Mouse (Mus musculus) heart, embryonic 10.5 days (tissue): ENCODE measurements around the gene Prss32. TPM values are rescaled to one million over a fixed set of nuclear protein-coding genes. Genes with fewer than 3 reads are reported as not detected.
A peak's percentile ranks its signal among the peaks of the same experiment; 100 is the strongest.

Experiments
- DNase-seq: peaks from one replicate; pipeline ENCODE4 v3.0.0-alpha.2; 2017; ENCODE audit warnings: low spot score
- H3K27ac ChIP-seq: fragments of 300-500 bp; sonication (generic); 2 replicates; pipeline ENCODE4 v1.5.1; 2016; ENCODE audit warnings: mild to moderate bottlenecking
- H3K27me3 ChIP-seq: fragments of 300-500 bp; sonication (generic); 2 replicates; pipeline ENCODE4 v1.6.1; 2016; ENCODE audit warnings: mild to moderate bottlenecking; ENCODE audit not compliant: poor library complexity, insufficient read depth, severe bottlenecking
- H3K36me3 ChIP-seq: fragments of 300-500 bp; sonication (generic); 2 replicates; pipeline ENCODE4 v1.6.1; 2016; ENCODE audit warnings: mild to moderate bottlenecking, moderate library complexity
- H3K4me1 ChIP-seq: fragments of 300-500 bp; sonication (generic); 2 replicates; pipeline ENCODE4 v1.6.1; 2016; ENCODE audit warnings: mild to moderate bottlenecking
- H3K4me3 ChIP-seq: fragments of 300-500 bp; sonication (generic); 2 replicates; pipeline ENCODE4 v1.5.1; 2016; ENCODE audit warnings: mild to moderate bottlenecking, moderate library complexity
- H3K9me3 ChIP-seq: fragments of 300-500 bp; sonication (generic); 2 replicates; pipeline ENCODE4 v1.6.1; 2016; ENCODE audit warnings: mild to moderate bottlenecking, moderate library complexity
- WGBS: fragments of 180-500 bp; shearing (Covaris S2); methylation state at CpG from one replicate; pipeline ENCODE4 v1.1.7; 2016; 5-methylcytosine and 5-hydroxymethylcytosine counted together
- polyA plus RNA-seq: library from polyadenylated mRNA; unstranded; fragments of >200 nt; fragmentation: Nextera tagmentation; extraction: Ambion mirVana; gene quantifications from 2 replicates; pipeline ENCODE4 v1.2.1, GENCODE M21; 2016

Gene Prss32
- polyA plus RNA-seq, 1 experiment from 2014 or later, result not detected

DNA sequence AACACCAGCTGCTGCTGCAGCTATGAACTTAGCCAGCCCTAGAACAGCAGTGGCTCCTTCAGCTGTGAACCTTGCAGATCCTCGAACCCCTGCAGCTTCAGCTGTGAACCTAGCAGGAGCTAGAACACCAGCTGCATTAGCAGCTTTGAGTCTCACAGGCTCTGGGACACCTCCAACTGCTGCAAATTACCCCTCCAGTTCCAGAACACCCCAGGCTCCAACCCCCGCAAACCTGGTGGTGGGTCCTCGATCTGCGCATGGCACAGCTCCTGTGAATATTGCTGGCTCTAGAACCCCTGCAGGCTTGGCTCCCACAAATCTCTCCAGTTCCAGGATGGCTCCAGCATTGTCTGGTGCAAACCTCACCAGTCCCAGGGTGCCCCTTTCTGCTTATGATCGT, 22.9 kb upstream of the Prss32 start:
- Histone ChIP-seq H3K4me3 (no peak overlapping the region; the same call in 1 of the 2 replicates), H3K27me3 (no peaks in the 10 kb centered on the region), H3K9me3 (peaks cover 8% of the 10 kb centered on the region; the same call in 1 of the 2 replicates), H3K27ac (no peak overlapping the region; the same call in 1 of the 2 replicates), H3K4me1 (peaks cover 12% of the 10 kb centered on the region; the same call in 1 of the 2 replicates), H3K36me3 (peaks cover 100% of the 10 kb centered on the region)
- DNase-seq, result no peak
- WGBS, result 97% methylated on average over 5 of the region's 5 CpGs

DNA sequence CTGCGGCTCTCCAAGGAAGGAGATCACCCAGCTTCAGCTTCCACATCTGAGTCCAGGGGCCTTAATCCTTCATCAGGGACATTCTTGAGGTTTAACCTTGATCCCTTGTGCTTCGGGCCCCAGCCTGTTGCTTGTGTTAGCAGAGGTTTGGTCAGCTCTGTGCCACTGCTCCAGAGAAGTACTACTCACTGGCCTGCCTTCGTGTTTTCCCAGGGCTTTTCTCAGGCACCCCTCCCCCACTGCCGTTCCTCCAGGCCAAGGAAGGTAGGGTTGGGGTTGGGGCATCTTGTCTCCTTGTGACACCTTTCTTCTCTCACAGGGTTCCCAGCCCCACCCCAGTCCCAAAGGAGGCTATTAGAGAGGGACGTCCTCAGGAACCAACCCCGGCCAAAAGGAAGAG, 21.6 kb upstream of the Prss32 start:
- Histone ChIP-seq H3K27ac (no peak overlapping the region), H3K4me3 (no peak overlapping the region; the same call in 1 of the 2 replicates), H3K9me3 (peaks cover 6% of the 10 kb centered on the region; the same call in 1 of the 2 replicates), H3K27me3 (no peaks in the 10 kb centered on the region), H3K36me3 (peaks cover 100% of the 10 kb centered on the region), H3K4me1 (peaks cover 12% of the 10 kb centered on the region)
- WGBS, result 70% methylated on average over 6 of the region's 6 CpGs
- no peak for DNase-seq

- H3K36me3 ChIP-seq, result peaks cover 94% of the 10 kb centered on the region
- H3K4me3 ChIP-seq, result no peak overlapping the region
- DNase-seq, result no peak
- no peaks in the 10 kb centered on the region for H3K27me3 ChIP-seq
- peaks cover 6% of the 10 kb centered on the region; the same call in 1 of the 2 replicates for H3K9me3 ChIP-seq
- no peak overlapping the region for H3K27ac ChIP-seq
- H3K4me1 ChIP-seq, result peaks cover 17% of the 10 kb centered on the region
- WGBS, result 87% methylated on average over 16 of the region's 16 CpGs
Observed at GRCm38 (mm10) chr17:23823018-23823417, 20.6 kb upstream of the Prss32 start.

DNA sequence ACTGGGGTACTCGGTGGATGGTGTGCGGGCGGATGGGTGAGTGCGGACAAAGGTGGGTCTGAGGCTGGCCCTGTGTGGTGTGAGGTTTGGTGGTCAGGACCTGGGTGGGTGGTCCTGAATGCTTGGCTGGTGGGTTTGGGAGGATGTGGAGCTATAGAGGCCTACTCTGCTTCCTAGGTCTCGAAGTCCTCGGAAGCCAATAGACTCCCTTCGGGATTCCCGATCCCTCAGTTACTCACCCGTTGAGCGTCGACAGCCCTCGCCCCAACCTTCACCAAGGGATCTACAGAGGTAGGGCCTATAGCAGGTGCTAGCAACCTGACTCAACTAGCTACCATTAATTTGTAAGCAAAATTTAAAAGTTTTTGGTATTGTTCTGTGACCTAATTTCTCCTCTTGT, 20.0 kb upstream of the Prss32 start:
- 90% methylated on average over 12 of the region's 12 CpGs for WGBS
- H3K4me3 ChIP-seq, result no peak overlapping the region
- peaks cover 88% of the 10 kb centered on the region for H3K36me3 ChIP-seq
- peaks cover 17% of the 10 kb centered on the region for H3K4me1 ChIP-seq
- no peaks in the 10 kb centered on the region for H3K27me3 ChIP-seq
- DNase-seq, result no peak
- no peak overlapping the region for H3K27ac ChIP-seq
- H3K9me3 ChIP-seq, result peaks cover 2% of the 10 kb centered on the region; the same call in 1 of the 2 replicates

DNA sequence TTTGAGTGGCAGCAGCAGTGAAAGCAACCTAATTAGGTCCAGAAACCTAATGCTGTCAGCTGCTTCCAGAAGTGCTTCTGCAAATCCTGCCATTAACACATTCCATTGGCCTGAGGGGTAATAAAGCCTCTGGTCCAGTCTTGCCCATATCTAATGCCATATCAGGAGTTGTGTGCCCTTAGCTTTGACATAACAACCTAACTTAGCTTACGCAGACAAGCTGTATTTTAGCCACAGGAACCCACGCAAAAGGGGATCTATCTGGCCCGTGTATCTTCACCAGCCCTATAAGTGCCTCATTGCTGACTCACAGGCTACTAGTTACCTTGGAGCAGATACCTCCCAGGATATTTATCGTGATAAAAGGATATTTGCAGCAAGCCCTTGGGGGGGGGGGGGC, 18.1 kb upstream of the Prss32 start:
- Histone ChIP-seq H3K4me3 (no peak overlapping the region), H3K36me3 (peaks cover 68% of the 10 kb centered on the region), H3K27ac (no peak overlapping the region), H3K27me3 (peaks cover 1% of the 10 kb centered on the region; the same call in 1 of the 2 replicates), H3K9me3 (no peaks in the 10 kb centered on the region), H3K4me1 (peaks cover 17% of the 10 kb centered on the region)
- no peak for DNase-seq
- WGBS, result 80% methylated on average over 4 of the region's 4 CpGs

- Histone ChIP-seq H3K9me3 (no peaks in the 10 kb centered on the region), H3K4me3 (peak overlapping the region; percentile 86), H3K4me1 (peaks cover 5% of the 10 kb centered on the region; the same call in 1 of the 2 replicates), H3K27ac (peak overlapping the region; percentile 93), H3K36me3 (peaks cover 40% of the 10 kb centered on the region), H3K27me3 (peaks cover 25% of the 10 kb centered on the region)
- peak; percentile 85 for DNase-seq
- under 1% methylated on average over 47 of the region's 47 CpGs for WGBS
Observed at GRCm38 (mm10) chr17:23828271-23829001, 15.2 kb upstream of the Prss32 start.

DNA sequence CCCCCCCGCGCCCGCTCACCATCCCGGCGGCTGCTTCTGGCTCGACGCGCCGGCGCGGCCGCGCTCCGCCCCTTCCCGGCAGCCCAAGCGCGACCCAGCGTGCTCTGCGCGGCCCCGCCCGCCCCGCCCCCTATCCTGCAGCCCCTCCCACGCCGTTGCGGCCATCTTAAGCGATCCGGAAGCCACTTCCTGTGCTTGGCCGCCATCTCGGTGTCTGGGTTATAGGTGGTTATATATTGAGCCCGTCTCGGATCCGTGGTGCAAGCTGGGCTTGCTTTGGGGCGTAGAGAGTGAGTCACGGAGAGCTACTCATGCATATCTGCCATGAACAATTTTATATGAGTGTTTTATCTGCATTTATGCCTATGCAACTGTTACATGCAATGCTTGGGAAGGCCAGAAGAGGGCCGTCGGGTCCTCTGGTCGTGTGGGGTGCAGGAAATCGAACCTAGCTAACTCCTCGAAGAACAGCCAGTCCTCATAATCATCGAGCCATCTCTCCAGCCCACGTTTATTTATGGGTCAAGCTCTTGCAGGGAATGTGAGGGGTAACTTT, 14.5 kb upstream of the Prss32 start, which contains the start of gene Elob:
Gene Elob (minus strand): TSS at position 73 of the 556 bp plus-strand sequence.
- H3K27me3 ChIP-seq, result peaks cover 32% of the 10 kb centered on the region
- WGBS, result 1% methylated on average over 22 of the region's 42 CpGs
- peak within 1 kb of the TSS; percentile 86 for H3K4me3 ChIP-seq
- H3K27ac ChIP-seq, result peak within 1 kb of the TSS; percentile 93
- H3K9me3 ChIP-seq, result no peaks in the 10 kb centered on the region
- peaks cover 33% of the 10 kb centered on the region for H3K36me3 ChIP-seq
- peaks cover 5% of the 10 kb centered on the region; the same call in 1 of the 2 replicates for H3K4me1 ChIP-seq
- peak; percentile 94 for DNase-seq

DNA sequence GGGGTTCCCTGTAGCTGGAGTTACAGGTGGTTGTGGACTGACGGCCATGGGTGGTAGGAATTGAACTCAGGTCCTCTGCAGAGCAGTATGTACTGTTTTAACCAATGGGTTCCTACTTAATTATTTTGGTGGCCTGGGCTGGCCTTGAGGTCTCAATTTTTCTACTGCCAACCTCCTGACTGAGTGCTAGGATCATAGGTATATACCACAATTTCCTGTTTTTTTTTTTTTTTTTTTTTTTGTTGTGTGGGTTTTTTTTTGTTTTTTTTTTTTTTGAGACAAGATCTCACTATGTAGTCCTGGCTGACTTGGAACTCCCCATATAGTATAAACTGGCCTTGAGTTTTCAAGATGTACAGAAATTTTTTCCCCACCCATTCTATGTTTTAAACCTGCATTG, 12.5 kb upstream of the Prss32 start:
- peaks cover 51% of the 10 kb centered on the region for H3K27me3 ChIP-seq

GRCm38 (mm10) chr17:23836006-23836575, 7.6 kb upstream of the Prss32 start, which contains the start of gene Prss33:
Gene Prss33 (minus strand): TSS chr17:23836056.
- Histone ChIP-seq H3K27ac (no peak within 1 kb of the TSS), H3K27me3 (peaks cover 50% of the 10 kb centered on the region), H3K36me3 (no peaks in the 10 kb centered on the region), H3K4me1 (no peaks in the 10 kb centered on the region), H3K4me3 (no peak within 1 kb of the TSS), H3K9me3 (no peaks in the 10 kb centered on the region)
- WGBS, result 70% methylated on average over 8 of the region's 8 CpGs
- DNase-seq, result no peak

More for the DNA sequence above, 12.5 kb upstream of the Prss32 start:
- Histone ChIP-seq H3K4me3 (no peak overlapping the region), H3K4me1 (peaks cover 5% of the 10 kb centered on the region; the same call in 1 of the 2 replicates), H3K27ac (no peak overlapping the region), H3K36me3 (peaks cover 12% of the 10 kb centered on the region), H3K9me3 (no peaks in the 10 kb centered on the region)
- 82% methylated on average over 1 of the region's 1 CpGs for WGBS
- DNase-seq, result no peak

GRCm38 (mm10) chr17:23841145-23841544, 2.5 kb upstream of the Prss32 start:
- peaks cover 14% of the 10 kb centered on the region for H3K27me3 ChIP-seq
- no peak for DNase-seq
- no peaks in the 10 kb centered on the region for H3K9me3 ChIP-seq
- 32% methylated on average over 4 of the region's 4 CpGs for WGBS
- H3K4me1 ChIP-seq, result peaks cover 12% of the 10 kb centered on the region
- no peaks in the 10 kb centered on the region for H3K36me3 ChIP-seq
- H3K4me3 ChIP-seq, result no peak overlapping the region
- H3K27ac ChIP-seq, result no peak overlapping the region

DNA sequence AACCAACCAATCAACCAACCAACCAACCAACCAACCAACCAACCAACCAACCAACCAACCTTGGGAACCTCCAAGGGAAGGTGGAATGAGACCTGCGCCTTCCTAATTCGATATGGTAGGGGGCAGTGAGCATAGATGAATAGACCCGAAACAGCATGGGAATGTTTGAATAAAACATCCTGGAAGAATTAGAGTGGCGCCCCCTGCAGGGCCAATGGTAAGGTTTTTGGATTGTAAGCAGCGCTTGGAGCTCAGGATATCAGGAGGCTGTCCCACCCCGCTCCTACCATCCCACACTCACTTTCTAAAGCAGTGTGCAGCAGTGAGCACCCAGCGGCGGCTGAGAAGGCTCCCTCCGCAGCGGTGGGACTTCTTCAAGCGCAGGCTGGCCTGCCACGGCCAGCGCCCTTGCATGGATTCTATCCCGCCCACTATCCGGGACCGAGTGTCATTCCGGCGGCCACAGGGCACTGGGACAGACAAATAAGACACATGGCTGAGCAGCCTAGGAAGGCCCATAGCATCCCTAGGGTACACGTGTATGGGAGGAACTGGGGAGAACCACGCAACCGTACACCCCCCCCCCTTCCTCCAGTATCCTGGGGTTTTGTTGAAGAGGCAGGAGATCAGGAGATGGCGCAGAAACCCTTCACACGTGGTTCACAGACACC, 379 bp upstream of the Prss32 start:
- H3K36me3 ChIP-seq, result no peaks in the 10 kb centered on the region
- peaks cover 12% of the 10 kb centered on the region for H3K4me1 ChIP-seq
- peaks cover 9% of the 10 kb centered on the region for H3K27me3 ChIP-seq
- H3K9me3 ChIP-seq, result no peaks in the 10 kb centered on the region
- 42% methylated on average over 23 of the region's 23 CpGs for WGBS
- no peak for DNase-seq
- peak overlapping the region; percentile 44 for H3K4me3 ChIP-seq
- H3K27ac ChIP-seq, result peak overlapping the region; percentile 29; the same call in 1 of the 2 replicates

DNA sequence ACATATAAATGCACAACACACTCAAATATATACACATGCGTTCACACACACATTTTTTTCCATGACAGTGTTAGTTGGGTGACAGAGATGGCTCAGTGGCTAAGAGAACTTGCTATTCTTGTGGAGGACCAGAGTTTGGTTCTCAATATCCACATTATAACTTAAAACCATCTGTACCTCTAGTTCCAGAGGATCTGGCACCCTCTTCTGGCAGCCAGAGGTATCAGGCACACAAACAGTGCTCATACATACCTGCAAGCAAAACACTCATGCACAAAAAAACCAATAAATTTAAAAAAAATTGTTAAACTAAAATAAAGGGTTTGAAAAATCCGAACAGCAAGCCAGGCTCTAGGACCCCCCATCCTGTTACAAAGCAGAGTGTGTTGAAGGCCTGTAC, 6.4 kb downstream of the Prss32 start:
- Histone ChIP-seq H3K27ac (no peak overlapping the region), H3K27me3 (no peaks in the 10 kb centered on the region), H3K9me3 (no peaks in the 10 kb centered on the region), H3K36me3 (no peaks in the 10 kb centered on the region), H3K4me3 (no peak overlapping the region), H3K4me1 (peaks cover 4% of the 10 kb centered on the region; the same call in 1 of the 2 replicates)
- 66% methylated on average over 2 of the region's 2 CpGs for WGBS
- no peak for DNase-seq
